Mouse (Mus musculus) midbrain, embryonic 16.5 days (tissue): ENCODE results near the gene Sh3glb2. TPM values are rescaled to one million over a fixed set of nuclear protein-coding genes. Genes with fewer than 3 reads are reported as not detected.

Experiments
- ATAC-seq: fragments of 200-750 bp; cut with Nextera tagmentation; 2 replicates; pipeline ENCODE4 v1.8.0; 2017; ENCODE audit warnings: moderate TSS enrichment
- H3K27ac ChIP-seq: fragments of 300-500 bp; sonication (generic); 2 replicates; pipeline ENCODE4 v1.5.1; 2014; ENCODE audit warnings: mild to moderate bottlenecking, low read length, mixed read lengths
- H3K27me3 ChIP-seq: fragments of 300-500 bp; sonication (generic); 2 replicates; pipeline ENCODE4 v1.6.1; 2014; ENCODE audit warnings: low read depth, low read length, mixed read lengths; ENCODE audit not compliant: control insufficient read depth, insufficient read depth
- H3K36me3 ChIP-seq: fragments of 300-500 bp; sonication (generic); 2 replicates; pipeline ENCODE4 v1.6.1; 2014; ENCODE audit warnings: mild to moderate bottlenecking, low read length, moderate library complexity, mixed read lengths; ENCODE audit not compliant: control insufficient read depth, insufficient read depth
- H3K4me1 ChIP-seq: fragments of 300-500 bp; sonication (generic); 2 replicates; pipeline ENCODE4 v1.6.1; 2014; ENCODE audit warnings: mild to moderate bottlenecking, low read length, mixed read lengths; ENCODE audit not compliant: control insufficient read depth, insufficient read depth
- H3K4me2 ChIP-seq: fragments of 300-500 bp; sonication (generic); 2 replicates; pipeline ENCODE4 v1.6.1; 2014; ENCODE audit warnings: mild to moderate bottlenecking, low read length, mixed read lengths
- H3K4me3 ChIP-seq: fragments of 300-500 bp; sonication (generic); 2 replicates; pipeline ENCODE4 v1.5.1; 2014; ENCODE audit warnings: low read depth, mild to moderate bottlenecking, low read length, moderate library complexity, mixed read lengths
- H3K9ac ChIP-seq: fragments of 300-500 bp; sonication (generic); 2 replicates; pipeline ENCODE4 v1.6.1; 2014; ENCODE audit warnings: low read depth, low read length, mixed read lengths
- H3K9me3 ChIP-seq: fragments of 300-500 bp; sonication (generic); replicated peaks from 2 replicates; pipeline ENCODE4 v1.6.1; 2014; ENCODE audit warnings: mild to moderate bottlenecking, low read length, mixed read lengths; ENCODE audit not compliant: control insufficient read depth, poor library complexity, severe bottlenecking
- WGBS: fragments of 180-500 bp; shearing (Covaris S2); extraction: QIAGEN DNeasy Blood & Tissue Kit; methylation state at CpG from one replicate; pipeline ENCODE4 v1.1.7; 2014; 5-methylcytosine and 5-hydroxymethylcytosine counted together
- microRNA-seq: library from miRNA; unstranded; fragments of <30 nt; microRNA quantifications from one replicate; pipeline ENCODE4, GENCODE M21; 2017
- polyA plus RNA-seq: library from polyadenylated mRNA; unstranded; fragments of >200 nt; fragmentation: Nextera tagmentation; extraction: Ambion mirVana; gene quantifications from 2 replicates; pipeline ENCODE4 v1.2.1, GENCODE M21; 2015

The Sh3glb2 gene
- polyA plus RNA-seq, 1 experiment from 2014 or later, result 218 TPM

DNA sequence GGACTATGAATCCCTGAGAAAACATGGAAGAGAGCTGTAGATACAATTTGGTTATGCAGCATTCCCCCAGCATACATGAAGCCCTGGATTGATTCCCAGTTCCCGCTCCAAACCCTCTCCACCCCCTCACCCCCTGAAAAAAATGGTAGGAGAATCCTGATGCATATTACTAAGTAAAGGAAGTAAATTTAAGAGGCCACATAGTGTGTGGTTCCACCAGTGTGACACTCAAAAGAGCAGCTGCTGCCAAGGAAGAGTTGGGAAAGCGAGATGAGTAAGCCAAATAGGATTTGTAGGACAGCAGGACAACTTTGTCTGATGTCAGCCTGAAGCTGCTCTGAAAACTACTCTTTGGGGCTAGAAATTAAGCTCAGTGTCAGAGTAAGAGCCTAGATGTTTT lies 47.7 kb downstream of the Sh3glb2 start:
- Histone ChIP-seq H3K36me3 (peaks cover 46% of the 10 kb centered on the region), H3K4me1 (no peaks in the 10 kb centered on the region), H3K27me3 (no peaks in the 10 kb centered on the region), H3K27ac (no peak overlapping the region), H3K4me3 (no peak overlapping the region), H3K9me3 (no peaks in the 10 kb centered on the region), H3K9ac (no peak overlapping the region), H3K4me2 (no peak overlapping the region)
- no peak for ATAC-seq
- WGBS, result 96% methylated on average over 2 of the region's 2 CpGs

DNA sequence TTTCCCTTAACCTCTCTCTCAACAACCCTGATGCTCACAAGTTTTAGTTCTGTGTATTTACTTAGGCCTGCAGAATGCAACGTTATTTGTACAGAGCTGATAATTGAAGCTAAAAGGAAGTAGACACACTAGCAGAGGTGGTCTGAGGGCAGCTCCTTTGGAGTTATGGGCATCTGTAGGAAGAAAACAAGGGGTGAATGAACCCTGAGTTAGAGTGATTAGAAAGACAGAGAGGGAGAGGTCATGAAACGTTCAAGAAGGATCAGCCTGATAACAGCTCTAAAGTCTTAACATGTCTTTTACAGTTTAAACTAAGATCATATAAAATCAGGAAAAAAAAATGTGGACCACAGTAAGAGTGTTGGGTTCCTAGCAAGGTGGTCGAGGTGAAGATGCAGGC lies 49.8 kb downstream of the Sh3glb2 start:
- Histone ChIP-seq H3K9me3 (no peaks in the 10 kb centered on the region), H3K36me3 (peaks cover 42% of the 10 kb centered on the region), H3K4me1 (no peaks in the 10 kb centered on the region), H3K27me3 (no peaks in the 10 kb centered on the region), H3K4me3 (no peak overlapping the region), H3K27ac (no peak overlapping the region), H3K4me2 (no peak overlapping the region), H3K9ac (no peak overlapping the region)
- ATAC-seq, result no peak
- WGBS, result 95% methylated on average over 3 of the region's 3 CpGs

DNA sequence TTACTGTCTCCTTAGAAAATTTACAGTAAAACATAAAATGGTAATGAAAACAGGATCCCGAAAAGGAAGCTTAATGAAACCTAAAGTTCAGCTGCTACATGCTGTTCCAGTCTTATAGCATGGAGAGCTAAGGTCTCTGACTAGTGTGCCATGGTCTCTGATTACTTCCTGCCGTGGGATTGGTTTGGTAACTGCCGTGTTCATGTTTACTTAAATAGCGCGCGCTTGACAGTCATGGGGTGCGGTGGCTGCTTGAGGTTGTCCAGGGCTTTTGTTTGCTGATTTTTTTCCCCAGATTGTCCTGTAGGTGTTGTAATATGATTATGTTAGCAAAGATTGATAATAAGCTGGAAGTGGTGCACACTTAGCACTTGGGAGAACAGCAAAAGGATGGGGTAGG lies 53.0 kb downstream of the Sh3glb2 start:
- Histone ChIP-seq H3K36me3 (peaks cover 40% of the 10 kb centered on the region), H3K27ac (no peak overlapping the region), H3K4me2 (no peak overlapping the region), H3K9ac (no peak overlapping the region), H3K9me3 (no peaks in the 10 kb centered on the region), H3K4me3 (no peak overlapping the region), H3K4me1 (no peaks in the 10 kb centered on the region), H3K27me3 (no peaks in the 10 kb centered on the region)
- ATAC-seq, result no peak
- 98% methylated on average over 7 of the region's 7 CpGs for WGBS

DNA sequence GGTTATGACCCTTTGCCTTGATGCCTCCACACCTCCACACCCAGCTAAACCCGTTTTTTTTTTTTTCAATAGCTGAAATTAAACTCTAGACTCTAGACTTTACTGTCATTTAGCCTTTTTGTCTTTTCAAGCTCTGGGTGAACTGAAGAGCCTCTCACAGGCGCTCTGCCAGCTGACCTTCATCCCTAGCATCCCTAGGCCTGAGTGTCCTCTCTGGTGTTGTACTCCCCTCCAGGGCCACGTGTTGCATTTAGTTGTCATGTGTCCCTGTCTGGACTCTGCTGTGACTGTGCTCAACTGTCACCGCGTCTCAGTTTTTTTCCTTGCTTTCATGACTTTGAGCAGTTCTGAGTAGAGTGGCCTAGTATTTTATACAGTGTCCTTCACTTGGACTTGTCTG lies 59.2 kb downstream of the Sh3glb2 start:
- Histone ChIP-seq H3K36me3 (peaks cover 26% of the 10 kb centered on the region), H3K4me3 (no peak overlapping the region), H3K4me2 (no peak overlapping the region), H3K4me1 (no peaks in the 10 kb centered on the region), H3K27me3 (no peaks in the 10 kb centered on the region), H3K9ac (no peak overlapping the region), H3K27ac (no peak overlapping the region), H3K9me3 (no peaks in the 10 kb centered on the region)
- WGBS, result 90% methylated on average over 5 of the region's 5 CpGs
- no peak for ATAC-seq

DNA sequence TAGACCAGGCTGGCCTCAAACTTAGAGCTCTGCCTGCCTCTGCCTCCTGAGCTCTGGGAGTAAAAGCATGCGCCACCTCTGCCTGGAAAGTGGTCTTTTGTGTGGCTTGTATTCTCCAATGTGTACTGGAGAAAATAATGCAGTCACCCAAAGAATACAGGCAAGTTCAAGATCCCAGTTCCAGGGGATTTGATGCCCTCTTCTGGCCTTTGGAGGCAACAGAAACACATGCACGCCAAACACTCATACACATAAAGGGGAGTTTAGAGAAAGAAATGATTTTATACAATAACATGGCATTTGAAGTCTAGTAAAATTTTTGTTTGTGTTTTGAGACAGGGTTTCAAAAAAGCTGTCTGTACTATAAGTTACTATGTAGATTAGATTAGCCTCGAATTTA lies 59.6 kb downstream of the Sh3glb2 start:
- Histone ChIP-seq H3K4me1 (no peaks in the 10 kb centered on the region), H3K27ac (no peak overlapping the region), H3K27me3 (no peaks in the 10 kb centered on the region), H3K9me3 (no peaks in the 10 kb centered on the region), H3K4me2 (no peak overlapping the region), H3K36me3 (peaks cover 24% of the 10 kb centered on the region), H3K4me3 (no peak overlapping the region), H3K9ac (no peak overlapping the region)
- WGBS, result 85% methylated on average over 3 of the region's 3 CpGs
- no peak for ATAC-seq

Small RNA genes within 50 kb of the gene (microRNA-seq; reads per million reads assigned to microRNA genes)
- not detected for gene Gm47292

Other genes starting within 250 kb of the Sh3glb2 start
- gene Zer1, start 234.8 kb downstream of the Sh3glb2 start, polyA plus RNA-seq, result 13.1 and 13.5 TPM in 2 replicates
- gene Tbc1d13, start 225.6 kb downstream of the Sh3glb2 start, polyA plus RNA-seq, result 11.8 and 14.3 TPM in 2 replicates
- 22.6 and 27.0 TPM in 2 replicates for gene Endog, start 187.8 kb downstream of the Sh3glb2 start, polyA plus RNA-seq
- 63.0 and 67.3 TPM in 2 replicates for gene Spout1, start 180.9 kb downstream of the Sh3glb2 start, polyA plus RNA-seq
- gene Kyat1, start 153.5 kb downstream of the Sh3glb2 start, polyA plus RNA-seq, result 13.4 and 15.8 TPM in 2 replicates
- gene Lrrc8a, start 121.6 kb downstream of the Sh3glb2 start, polyA plus RNA-seq, result 55.4 and 57.8 TPM in 2 replicates
- 0.26 and 0.27 TPM in 2 replicates for gene Gm28035, start 118.8 kb downstream of the Sh3glb2 start, polyA plus RNA-seq
- gene Phyhd1, start 93.1 kb downstream of the Sh3glb2 start, polyA plus RNA-seq, result 6.1 and 7.2 TPM in 2 replicates
- not detected in 2 replicates for gene Gm28038, start 78.3 kb downstream of the Sh3glb2 start, polyA plus RNA-seq
- gene Dolk, start 73.0 kb downstream of the Sh3glb2 start, polyA plus RNA-seq, result 38.0 and 40.9 TPM in 2 replicates
- gene Nup188, start 72.9 kb downstream of the Sh3glb2 start, polyA plus RNA-seq, result 18.9 and 19.6 TPM in 2 replicates
- 32.9 and 35.0 TPM in 2 replicates for gene Miga2, start 4.9 kb upstream of the Sh3glb2 start, polyA plus RNA-seq
- gene Dolpp1, start 32.9 kb upstream of the Sh3glb2 start, polyA plus RNA-seq, result 63.6 and 67.8 TPM in 2 replicates
- 23.6 and 26.0 TPM in 2 replicates for gene Crat, start 56.5 kb upstream of the Sh3glb2 start, polyA plus RNA-seq
- 146 and 156 TPM in 2 replicates for gene Ptpa, start 56.7 kb upstream of the Sh3glb2 start, polyA plus RNA-seq
- gene Ier5l, start 114.9 kb upstream of the Sh3glb2 start, polyA plus RNA-seq, result 2.0 TPM in 2 replicates
- gene Cstad, start 235.7 kb upstream of the Sh3glb2 start, polyA plus RNA-seq, result 0.62 TPM in 2 replicates